Mouse (Mus musculus): Measurements from ENCODE around the gene Gm15217. TPM values are rescaled to one million over a fixed set of nuclear protein-coding genes. Genes with fewer than 3 reads are reported as not detected.

The Gm15217 gene
- total RNA-seq (2021) = not detected

DNA sequence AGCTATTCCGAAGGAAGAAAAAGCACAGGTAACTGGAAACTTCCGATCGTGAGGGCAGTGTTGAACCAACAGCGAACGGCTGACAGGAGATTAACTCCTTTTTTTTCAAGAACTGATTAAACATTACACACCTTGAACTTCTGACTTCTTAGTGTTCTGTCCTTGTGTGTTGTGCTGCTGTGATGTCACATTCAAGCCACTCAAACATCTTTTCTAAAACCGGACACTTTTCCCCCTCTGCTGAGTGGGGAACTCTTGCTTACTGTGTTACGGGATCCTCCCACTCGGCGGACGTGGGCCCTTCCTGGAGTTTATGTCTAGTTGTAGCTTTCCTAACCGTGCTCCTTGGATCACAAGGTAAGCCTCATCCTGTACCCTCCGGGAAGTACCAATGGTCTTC lies at the start of gene Gm15217:
TSS of gene Gm15217 (plus strand) at position 130 of the 400 bp plus-strand sequence.
- intact Hi-C loops (cut with DNase I) = no loop called here
- no peak for DNase-seq

DNA sequence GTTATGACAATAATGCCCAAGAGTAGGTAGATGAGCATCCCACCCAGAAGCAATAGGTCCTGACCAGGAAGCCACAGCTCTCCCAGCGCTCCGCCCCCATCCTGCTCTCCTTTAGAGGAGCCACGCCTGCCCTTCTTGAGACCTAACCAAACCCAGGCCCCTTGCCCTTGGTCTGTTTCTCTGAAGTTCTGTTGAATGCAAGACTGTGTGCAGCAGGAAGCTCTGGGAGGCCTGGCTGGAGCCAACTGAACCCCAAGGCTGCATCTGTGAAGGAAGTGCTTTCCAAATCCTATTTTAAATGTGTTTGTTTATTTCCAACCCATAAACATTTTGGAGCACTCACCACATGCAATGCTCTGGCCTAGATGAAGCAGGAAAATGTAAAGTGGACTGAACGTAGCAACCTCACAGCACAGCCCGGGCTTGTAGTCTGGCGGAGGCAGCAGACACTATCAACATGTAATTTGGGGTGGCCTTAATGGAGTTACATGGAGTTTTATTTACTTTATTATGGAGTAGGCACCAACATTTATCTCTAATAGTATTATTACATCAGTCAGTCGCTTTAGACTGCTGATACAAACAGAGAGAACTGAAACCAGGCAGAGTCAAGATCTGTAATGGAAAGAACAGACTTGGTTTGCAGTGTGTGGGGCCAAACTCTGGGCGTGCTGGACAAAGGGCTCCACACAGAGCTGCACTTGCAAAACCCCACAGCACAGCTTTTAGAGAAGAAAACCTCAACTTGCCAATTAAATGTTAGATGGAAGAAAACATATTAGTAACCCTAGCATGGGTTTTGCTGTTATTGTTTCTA lies 45.6 kb upstream of the Gm15217 start:
- no peak for DNase-seq
- intact Hi-C loops (cut with DNase I) = no loop called here

DNA sequence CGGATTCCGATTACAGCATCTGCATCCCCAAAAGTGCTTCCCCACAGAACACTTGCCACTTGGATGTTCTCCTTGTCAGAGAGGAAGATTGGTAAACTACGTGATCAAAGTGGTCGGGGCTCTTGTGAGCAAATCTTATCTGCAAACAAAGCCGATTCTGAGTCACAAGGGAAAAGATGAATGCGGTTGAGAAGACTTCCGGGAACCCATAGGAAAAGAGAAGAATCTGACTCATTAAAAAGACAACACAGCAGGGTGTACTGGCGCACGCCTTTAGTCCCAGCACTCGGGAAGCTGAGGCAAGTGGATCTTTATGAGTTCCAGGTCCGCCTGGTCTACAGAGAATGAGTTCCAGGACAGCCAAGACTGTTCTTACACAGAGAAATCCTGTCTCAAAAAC lies 40.4 kb upstream of the Gm15217 start:
- intact Hi-C loops (cut with DNase I) = no loop called here
- no peak for DNase-seq

DNA sequence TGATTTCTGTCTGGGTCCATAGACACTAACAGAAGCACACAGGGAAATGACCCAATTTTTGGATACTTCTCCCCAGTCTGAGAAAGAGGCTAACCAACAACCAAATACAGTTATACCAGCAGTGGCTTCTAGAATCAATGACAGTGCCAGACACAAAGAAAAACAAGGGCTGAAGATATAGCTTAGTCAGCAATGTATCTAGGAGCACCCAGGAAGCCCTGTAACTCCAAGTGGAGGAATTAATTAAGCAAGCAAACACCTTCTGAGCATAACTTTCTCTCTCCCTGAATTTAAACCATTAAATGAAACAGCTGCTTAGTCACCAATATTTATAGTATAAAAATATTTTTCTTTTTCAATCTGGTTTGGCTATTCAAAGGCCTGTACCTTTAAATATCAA lies 34.5 kb upstream of the Gm15217 start:
- intact Hi-C loops (cut with DNase I) = no loop called here
- DNase-seq = no peak

DNA sequence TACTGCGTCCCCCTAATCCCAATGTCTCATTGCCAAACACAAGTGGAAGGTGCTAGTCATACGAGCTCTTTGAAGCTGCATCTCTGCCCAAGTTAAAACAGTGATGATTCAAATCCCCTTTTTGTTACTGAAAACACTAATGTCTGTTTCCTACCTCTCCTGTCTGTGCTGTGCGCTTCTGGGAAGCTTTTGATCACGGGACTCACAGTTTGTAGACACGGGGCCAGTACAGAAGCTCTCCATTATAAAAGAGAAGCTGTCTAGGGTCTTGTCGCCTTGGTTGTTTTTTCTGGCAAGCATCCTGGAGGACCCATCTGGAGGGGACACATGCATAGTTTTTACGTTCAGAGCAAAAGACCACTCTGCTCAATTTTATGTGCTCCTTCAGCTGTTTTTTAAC lies 21.9 kb upstream of the Gm15217 start:
- DNase-seq = no peak
- intact Hi-C loops (cut with DNase I) = no loop called here

DNA sequence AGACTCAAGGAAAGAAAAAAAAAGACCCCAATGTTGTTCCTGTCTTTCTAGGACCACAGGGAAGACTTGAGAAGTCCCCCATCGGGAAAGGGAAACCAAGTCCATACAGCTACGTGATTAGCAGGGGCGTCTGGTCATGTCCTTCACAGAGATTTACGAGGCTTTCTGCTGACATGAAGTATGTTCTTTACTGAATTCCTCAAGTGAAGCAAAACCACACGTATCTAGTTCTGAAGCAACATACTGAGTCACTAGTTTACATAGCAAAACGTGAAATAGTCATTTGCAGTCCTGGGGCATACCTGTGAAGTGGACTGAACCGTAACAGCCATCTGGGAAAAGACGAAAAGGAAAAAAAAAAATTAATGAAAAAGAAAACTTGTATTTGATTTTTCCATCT lies 21.5 kb upstream of the Gm15217 start:
- no peak for DNase-seq
- intact Hi-C loops (cut with DNase I) = no loop called here

DNA sequence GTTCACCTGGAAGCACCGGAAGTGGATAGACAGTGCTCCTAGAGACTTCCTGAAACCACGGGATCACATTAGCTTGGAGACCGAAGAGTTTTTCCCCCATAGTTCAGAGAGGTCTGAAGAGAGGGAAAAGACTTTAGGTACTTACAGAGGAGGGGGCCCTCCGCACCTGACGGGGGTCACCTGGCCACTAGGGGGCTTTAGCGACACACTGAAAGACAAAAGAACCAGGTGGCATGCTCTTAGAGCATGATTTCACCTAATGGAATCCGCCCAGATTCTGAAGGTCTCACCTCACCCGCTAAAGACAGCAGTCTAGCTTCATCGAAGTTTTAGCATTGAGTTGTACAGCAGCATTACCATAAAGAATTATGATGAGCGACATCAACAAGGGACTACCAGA lies 16.0 kb upstream of the Gm15217 start:
- intact Hi-C loops (cut with DNase I) = no loop called here
- no peak for DNase-seq

DNA sequence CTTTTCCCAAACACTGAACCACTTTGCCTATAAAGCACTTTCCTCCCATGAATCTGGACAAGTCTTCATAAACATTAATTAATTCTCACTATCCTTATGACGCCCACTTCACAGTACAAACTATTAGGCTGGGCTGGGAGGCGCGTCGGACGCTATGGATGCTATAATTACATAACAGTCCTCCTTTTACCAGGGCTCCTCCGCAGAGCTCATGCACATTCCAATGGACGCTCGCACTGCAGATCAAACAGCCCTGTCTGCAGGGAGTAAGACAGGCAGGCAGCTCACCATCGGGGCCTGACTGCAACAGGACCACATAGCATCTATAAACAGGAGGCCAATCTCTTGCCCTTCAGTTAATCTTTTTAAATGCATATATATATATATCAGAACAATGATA lies 6.8 kb upstream of the Gm15217 start:
- DNase-seq = no peak
- intact Hi-C loops (cut with DNase I) = no loop called here

DNA sequence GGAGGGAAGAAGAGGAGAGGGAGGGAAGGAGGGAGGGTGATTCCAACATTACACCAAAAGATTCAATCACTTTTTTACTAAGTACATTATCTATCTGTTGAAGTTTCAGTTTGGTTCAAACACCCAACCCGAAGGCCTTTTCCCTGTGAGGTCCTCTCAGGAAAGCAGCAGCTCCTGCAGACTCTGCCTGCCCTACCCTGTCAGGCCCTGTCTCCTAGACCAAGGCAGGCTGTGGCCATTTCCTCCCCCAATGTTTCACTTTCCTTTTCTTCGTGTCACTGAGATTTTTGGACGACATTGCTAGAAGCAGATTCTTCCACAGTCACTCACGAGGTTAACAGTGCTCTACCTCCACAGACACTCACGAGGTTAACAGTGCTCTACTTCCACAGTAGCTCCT lies 3.4 kb upstream of the Gm15217 start:
- no peak for DNase-seq
- intact Hi-C loops (cut with DNase I) = no loop called here

DNA sequence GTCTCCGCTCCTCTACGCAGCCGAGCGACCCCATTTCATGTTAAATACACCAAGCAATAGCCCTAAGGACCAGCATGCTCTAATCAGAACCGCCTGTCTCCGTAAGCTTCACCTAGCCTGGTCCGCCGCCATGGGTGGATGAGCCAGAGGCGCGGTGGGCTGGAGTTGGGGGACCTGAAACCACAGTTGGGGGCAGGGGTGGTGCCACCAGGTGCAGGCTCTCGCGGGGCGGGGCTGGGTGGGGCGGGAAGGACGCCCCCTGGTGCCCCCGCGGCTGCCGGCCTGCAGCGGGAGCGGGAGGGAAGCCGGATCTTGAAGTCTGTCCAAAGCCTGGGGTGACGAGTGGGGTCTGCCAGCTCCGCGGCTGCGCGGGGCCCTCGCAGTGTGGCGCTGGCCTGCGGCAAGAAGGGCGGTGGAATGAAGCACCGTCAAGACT lies 1.1 kb downstream of the Gm15217 start:
- DNase-seq = peak; percentile 23 to 31
- intact Hi-C loops (cut with DNase I) = no loop called here

DNA sequence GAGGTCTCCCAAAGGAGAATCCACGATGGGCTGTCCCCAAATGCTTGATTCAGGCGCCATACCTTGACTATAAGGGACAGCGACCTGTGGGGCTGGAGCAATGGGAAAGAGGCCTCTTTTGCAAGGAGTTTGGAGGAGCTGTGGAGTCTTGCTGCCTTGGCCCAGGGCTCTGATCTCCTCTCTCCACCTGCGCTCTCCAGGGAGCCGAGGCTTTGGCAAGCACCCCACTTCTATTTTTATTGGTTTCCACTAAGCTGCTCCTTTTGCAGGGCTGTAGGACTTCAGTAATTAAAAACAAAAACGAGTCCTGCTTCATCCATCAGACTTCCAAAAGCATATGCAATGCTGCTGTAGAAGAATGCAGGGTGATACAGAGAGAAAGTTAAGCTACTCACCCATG lies 2.2 kb downstream of the Gm15217 start:
- DNase-seq = peak; percentile 45 to 57
- intact Hi-C loops (cut with DNase I) = no loop called here

DNA sequence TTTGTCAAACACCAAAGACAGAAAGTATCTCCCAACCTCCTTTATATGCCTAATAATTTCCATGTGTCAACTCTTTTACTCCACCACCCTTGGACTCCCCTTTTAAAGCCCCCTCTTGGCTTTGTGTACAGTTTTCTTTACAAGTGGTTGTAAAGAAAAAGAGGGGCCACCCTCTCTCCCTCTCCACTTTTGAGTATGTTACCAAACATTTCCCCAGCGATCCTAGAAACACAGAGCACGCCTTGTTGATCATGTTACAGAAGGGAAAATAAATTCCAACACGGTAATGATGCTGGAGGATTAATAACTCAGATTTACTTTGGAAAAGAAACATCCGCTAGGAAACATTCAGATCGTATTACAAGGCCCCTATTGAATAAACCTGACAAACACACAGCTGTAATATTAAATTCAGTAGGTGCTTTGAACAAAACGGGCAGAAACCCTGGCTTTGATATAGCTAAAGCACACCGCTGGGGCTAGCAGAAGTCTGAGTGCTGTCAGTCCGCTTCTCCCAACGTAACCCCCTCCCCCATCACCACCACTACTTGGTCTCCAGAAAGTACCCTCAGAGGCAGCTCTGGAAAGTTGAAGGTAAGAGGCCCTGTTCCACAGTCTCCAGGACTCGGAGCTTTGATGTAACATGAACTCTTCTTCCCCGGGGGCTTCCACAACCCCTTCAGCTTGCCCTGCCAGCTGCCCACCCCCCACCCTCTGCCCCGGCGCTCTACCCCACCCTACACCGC lies 5.9 kb downstream of the Gm15217 start:
- intact Hi-C loops (cut with DNase I) = loop anchor here (5.0 kb wide), 3 partner anchors 143 to 317 kb away; no protein-coding TSS in a partner anchor
- peak in 1 of 2 experiments; percentile 17 for DNase-seq

DNA sequence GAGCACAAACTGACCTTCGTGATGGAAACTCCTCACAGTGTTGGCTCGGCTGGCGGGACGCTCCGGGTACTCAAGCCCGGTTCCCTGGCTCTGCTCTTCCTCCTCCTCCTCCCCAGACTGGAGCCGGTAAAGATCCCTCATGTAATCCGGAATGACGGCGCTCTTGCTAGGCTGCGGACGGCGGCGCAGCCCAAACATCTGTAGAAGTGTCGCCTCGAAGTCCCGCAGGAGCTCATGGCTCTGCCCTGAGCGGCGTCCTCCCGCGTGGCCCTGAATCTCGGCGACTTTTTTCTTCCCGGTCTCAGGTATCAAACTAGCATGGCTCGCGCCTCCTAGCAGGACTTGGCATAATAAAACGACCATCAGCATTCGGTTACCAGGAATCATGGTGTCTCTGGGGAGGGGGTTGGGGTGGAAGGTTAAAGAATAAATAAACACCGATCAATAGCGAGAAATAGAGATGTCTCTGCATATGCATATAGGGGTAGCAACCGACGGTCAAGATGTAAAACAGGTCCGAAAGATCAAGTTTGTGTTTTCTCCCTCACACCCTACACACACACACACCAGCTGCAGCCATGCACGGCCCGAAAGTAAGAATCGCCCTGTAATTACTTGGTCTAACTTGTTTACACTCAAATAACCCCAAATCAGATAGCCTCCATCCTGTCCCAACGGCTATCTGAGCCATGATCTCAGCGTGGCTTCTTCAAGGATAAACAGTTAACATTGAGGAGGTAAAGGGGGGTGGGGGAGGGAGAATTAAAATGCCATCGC lies 6.7 kb downstream of the Gm15217 start:
- peak in 1 of 2 experiments; percentile 34 for DNase-seq
- intact Hi-C loops (cut with DNase I) = loop anchor here (2.0 to 5.0 kb wide), 4 partner anchors 79 to 316 kb away; no protein-coding TSS in a partner anchor

DNA sequence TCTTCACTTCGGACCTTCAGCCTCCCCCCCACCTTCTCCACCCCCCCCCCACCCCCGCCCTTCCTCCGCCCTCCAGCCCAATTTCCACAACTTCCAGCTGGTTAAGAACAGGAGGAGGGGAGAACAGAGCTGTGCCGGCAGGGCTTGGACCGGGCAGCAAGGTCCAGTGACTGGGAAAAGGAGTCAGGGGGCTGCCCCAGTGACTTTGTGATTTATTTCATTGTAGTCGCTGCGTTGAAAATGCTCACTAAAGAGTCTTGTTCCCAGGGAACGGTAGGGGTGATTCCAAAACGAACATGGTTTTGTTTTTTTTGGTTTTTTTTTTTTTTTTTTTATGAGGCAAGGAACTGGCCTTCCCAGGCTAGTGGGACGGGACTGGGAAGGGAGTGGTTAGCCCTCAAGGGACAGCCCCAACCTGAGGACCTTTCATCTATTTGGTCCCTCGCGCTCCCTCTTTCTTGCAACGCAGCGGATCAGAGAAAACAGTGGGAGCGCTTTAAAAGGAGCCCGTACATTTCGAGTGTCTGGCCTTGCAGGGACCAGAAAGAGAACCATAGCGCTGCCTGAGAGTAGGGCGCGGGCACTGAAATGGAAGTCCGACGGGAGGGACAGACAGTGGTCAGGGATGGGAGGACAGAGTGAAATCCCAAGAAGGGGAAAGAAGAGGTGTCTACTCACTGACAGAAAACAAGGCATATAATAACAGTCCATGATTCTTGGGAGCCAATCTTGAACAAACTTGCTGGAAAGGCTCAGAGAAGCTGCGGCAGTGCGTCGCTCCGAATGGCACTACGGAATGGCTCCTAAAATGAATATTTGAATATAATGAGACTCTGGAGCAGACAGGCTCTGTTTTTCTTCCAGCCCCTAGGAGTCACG lies 7.5 kb downstream of the Gm15217 start:
- intact Hi-C loops (cut with DNase I) = loop anchor here (2.0 to 5.0 kb wide), 4 partner anchors 80 to 316 kb away; no protein-coding TSS in a partner anchor
- peak; percentile 32 to 40 for DNase-seq

DNA sequence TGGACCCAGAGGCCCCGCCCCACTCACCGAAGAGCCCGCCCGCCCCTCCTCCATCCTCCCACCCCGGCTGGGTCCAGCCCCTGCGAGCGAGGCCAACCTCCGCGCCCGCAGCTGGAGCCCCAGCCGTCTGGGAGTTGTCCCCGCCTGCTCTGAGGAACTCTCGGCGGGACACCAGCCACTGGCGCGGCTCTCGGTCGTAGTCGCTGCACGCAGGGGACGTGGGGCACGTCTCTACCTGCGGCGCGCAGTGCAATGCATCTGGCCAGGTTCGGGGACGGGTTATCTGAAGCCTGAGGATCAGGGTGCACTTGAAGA lies 8.1 kb downstream of the Gm15217 start:
- peak; percentile 88 for DNase-seq
- intact Hi-C loops (cut with DNase I) = loop anchor here (2.0 to 5.0 kb wide), 4 partner anchors 81 to 315 kb away; no protein-coding TSS in a partner anchor

DNA sequence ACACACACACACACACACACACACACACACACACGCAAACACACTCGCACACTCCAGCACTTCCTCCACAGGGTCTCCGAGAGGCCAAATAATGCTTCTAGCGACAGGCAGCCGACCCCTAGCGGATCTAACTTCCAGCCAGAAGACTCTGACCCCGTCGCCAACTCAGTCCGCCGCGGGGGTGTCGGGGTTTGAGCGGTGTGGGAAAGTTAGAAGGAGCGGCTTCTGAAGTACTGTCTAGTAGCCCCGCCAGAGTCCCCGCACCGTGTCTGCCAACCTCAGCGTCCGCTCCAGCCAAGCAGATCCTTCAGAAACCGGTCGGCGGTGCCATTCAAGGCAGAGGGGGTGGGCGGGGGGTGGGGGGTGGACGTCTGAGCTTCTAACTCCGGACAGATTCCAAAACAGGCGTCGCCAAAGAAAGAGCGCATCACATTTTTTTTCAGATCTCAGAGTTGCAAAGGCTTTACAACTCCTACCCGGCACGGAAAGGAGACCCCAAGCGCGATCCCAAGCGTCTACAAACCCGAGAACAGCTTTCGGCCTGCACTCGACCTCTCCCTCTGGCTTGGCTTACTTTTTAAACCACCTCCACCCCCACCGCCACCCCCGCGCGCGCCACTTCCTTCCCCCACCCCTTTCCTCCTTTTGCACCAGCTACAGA lies 8.7 kb downstream of the Gm15217 start:
- peak; percentile 75 to 77 for DNase-seq
- intact Hi-C loops (cut with DNase I) = loop anchor here (1.0 to 5.0 kb wide), 6 partner anchors 81 to 395 kb away; no protein-coding TSS in a partner anchor

DNA sequence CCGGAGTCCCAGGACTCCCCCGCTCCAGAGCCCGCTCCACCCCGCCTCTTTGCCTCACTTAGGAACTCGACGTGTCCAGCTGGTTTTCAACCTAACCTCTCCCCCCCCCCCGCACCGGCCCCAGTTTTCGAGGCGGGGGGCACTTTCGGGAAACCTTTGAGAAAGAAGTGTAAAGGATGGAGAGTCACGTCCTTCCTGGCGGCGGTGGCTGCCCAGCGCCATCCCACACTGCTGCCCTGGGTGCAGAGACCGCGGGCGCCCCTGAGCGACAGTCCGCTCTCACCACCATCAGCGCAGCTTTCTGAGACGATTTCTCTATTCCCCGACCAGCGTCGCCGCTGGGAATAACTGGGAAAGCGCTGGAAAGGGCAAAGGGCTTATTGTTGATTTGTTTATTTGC lies 9.4 kb downstream of the Gm15217 start:
- peak; percentile 72 to 73 for DNase-seq
- intact Hi-C loops (cut with DNase I) = loop anchor here (1.0 to 5.0 kb wide), 5 partner anchors 146 to 396 kb away; no protein-coding TSS in a partner anchor

DNA sequence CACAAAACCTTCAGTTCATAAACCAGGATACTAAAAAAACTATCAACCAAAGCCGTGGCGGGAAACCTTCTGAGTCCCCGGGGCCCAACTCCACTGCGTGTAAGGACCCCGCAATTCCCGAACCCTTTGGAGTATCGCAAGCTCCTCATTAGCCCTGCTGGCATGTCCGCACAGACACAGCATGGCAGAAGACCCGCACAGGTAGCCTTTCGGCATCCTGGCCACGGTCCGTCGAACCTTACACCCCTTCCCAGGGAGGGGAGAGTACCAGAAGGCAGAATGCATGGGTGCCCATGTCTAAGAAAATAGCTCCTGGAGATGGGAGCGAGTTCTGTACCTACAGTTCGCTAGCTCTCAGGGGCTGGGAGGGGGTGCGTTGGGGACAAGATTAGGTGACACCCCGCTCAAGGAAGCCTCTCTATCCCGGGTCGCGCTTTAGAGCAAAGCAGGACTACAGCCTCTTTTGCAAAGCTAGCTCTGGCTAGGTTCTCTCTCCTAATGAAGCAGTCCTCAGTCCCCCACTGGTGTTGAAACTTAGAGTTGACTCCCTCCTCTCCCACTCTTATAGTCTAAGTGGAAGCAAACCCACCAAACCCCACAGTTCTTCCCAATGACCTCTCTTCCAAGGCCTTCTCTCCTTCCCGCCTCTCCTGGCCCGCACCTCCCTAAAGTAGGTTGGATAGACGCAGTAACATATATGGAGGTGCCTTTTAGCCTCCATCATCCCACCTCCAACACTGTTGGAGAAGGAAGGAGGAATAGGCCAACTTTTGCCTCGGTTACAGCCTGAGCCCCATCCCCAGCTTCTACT lies 10.4 kb downstream of the Gm15217 start:
- DNase-seq = peak in 1 of 2 experiments; percentile 21
- intact Hi-C loops (cut with DNase I) = loop anchor here (2.0 to 5.0 kb wide), 4 partner anchors 147 to 397 kb away; no protein-coding TSS in a partner anchor

All from heart, postnatal 10 days (tissue).